Mouse (Mus musculus) CH12.LX (cell line): ENCODE measurements at regions not wholly inside any gene's neighbourhood (a gene's known extent, or its start where the extent isn't known, plus 50 kb on each side); places are given as distances from the start of the nearest gene placed in this dataset.

Source experiments
- CHD1 ChIP-seq: IDR thresholded peaks from 2 replicates; pipeline ENCODE4 v1.6.1; 2012; ENCODE audit warnings: low read depth, low read length, improper control_type of control experiment, inconsistent platforms
- CTCF ChIP-seq, 2 experiments: IDR thresholded peaks in 1 of 2; conservative IDR thresholded peaks in 1 of 2; 2 replicates each; pipeline ENCODE4 v1.5.1; 2011 to 2012; ENCODE audit warnings: low read depth in 2 of 2, low read length in 2 of 2, improper control_type of control experiment in 1 of 2, inconsistent platforms in 1 of 2, mild to moderate bottlenecking in 1 of 2, moderate library complexity in 1 of 2
- MYC ChIP-seq: IDR thresholded peaks from 2 replicates; pipeline ENCODE4 v1.6.1; 2011; ENCODE audit warnings: low read depth, mild to moderate bottlenecking, improper control_type of control experiment, low read length
- NRF1 ChIP-seq: IDR thresholded peaks from 2 replicates; pipeline ENCODE4 v1.6.1; 2014; ENCODE audit warnings: low read depth, mild to moderate bottlenecking, inconsistent platforms, low read length, improper control_type of control experiment, moderate library complexity
- POLR2A ChIP-seq: IDR thresholded peaks from 2 replicates; pipeline ENCODE4 v1.6.1; 2011; ENCODE audit warnings: low read depth, mild to moderate bottlenecking, improper control_type of control experiment, low read length
- ZKSCAN1 ChIP-seq: IDR thresholded peaks from 2 replicates; pipeline ENCODE4 v1.6.1; 2012; ENCODE audit warnings: low read depth, inconsistent platforms, low read length, improper control_type of control experiment, borderline replicate concordance

- no peak for TF ChIP-seq CHD1
- no peak for TF ChIP-seq CTCF (conservative IDR thresholded peaks at IDR 0.05 in 1 of 2, IDR thresholded peaks at IDR 0.05 in 1 of 2; ENCODE audit: low read depth in 2 of 2, low read length in 2 of 2)
- no peak for TF ChIP-seq MYC
- TF ChIP-seq ZKSCAN1, result no peak
- TF ChIP-seq POLR2A, result no peak
- TF ChIP-seq NRF1, result no peak
Observed at GRCm38 (mm10) chr3:56845462-56845770, 456.4 kb downstream of the Tm4sf1 start.
